Mouse (Mus musculus) limb, embryonic 13.5 days (tissue): ENCODE data around the gene Rpl23a. TPM values are rescaled to one million over a fixed set of nuclear protein-coding genes. Genes with fewer than 3 reads are reported as not detected.
A peak's percentile ranks its signal among the peaks of the same experiment; 100 is the strongest.
"Not testable (repeated sequence)": the region's sequence is repeated elsewhere in the genome, so short reads cannot be mapped to it uniquely, and the experiment has no call there.

Experiments used
- ATAC-seq: fragments of 200-750 bp; cut with Nextera tagmentation; 2 replicates; pipeline ENCODE4 v1.8.0; 2017; ENCODE audit warnings: low read depth, moderate number of reproducible peaks, moderate TSS enrichment; ENCODE audit not compliant: low FRiP score
- H3K27ac ChIP-seq: fragments of 300-500 bp; sonication (generic); 2 replicates; pipeline ENCODE4 v1.5.1; 2015; ENCODE audit warnings: inconsistent platforms, mild to moderate bottlenecking, moderate library complexity
- H3K27me3 ChIP-seq: fragments of 300-500 bp; sonication (generic); 2 replicates; pipeline ENCODE4 v1.6.1; 2015; ENCODE audit warnings: mild to moderate bottlenecking, inconsistent platforms
- H3K36me3 ChIP-seq: fragments of 300-500 bp; sonication (generic); 2 replicates; pipeline ENCODE4 v1.6.1; 2015; ENCODE audit warnings: inconsistent platforms, mild to moderate bottlenecking, moderate library complexity
- H3K4me1 ChIP-seq: fragments of 300-500 bp; sonication (generic); 2 replicates; pipeline ENCODE4 v1.6.1; 2015; ENCODE audit warnings: inconsistent platforms
- H3K4me2 ChIP-seq: fragments of 300-500 bp; sonication (generic); replicated peaks from 2 replicates; pipeline ENCODE4 v1.6.1; 2015; ENCODE audit warnings: inconsistent platforms, mild to moderate bottlenecking, moderate library complexity
- H3K4me3 ChIP-seq: fragments of 300-500 bp; sonication (generic); 2 replicates; pipeline ENCODE4 v1.5.1; 2015; ENCODE audit warnings: moderate library complexity, mild to moderate bottlenecking, inconsistent platforms
- H3K9ac ChIP-seq: fragments of 300-500 bp; sonication (generic); 2 replicates; pipeline ENCODE4 v1.6.1; 2015; ENCODE audit warnings: mild to moderate bottlenecking, inconsistent platforms
- H3K9me3 ChIP-seq: fragments of 300-500 bp; sonication (generic); 2 replicates; pipeline ENCODE4 v1.6.1; 2016; ENCODE audit warnings: inconsistent platforms
- WGBS: fragments of 180-500 bp; shearing (Covaris S2); methylation state at CpG from one replicate; pipeline ENCODE4 v1.1.7; 2015; 5-methylcytosine and 5-hydroxymethylcytosine counted together
- polyA plus RNA-seq: library from polyadenylated mRNA; unstranded; fragments of >200 nt; fragmentation: Nextera tagmentation; extraction: Ambion mirVana; gene quantifications from 2 replicates; pipeline ENCODE4 v1.2.1, GENCODE M21; 2015

The Rpl23a gene
- polyA plus RNA-seq, 1 experiment from 2014 or later: 1,373 TPM

GRCm38 (mm10) chr11:78152299-78153231 lies 30.8 kb downstream of the Rpl23a start:
- no peak for ATAC-seq
- Histone ChIP-seq H3K4me1 (peaks cover 18% of the 10 kb centered on the region), H3K36me3 (peaks cover 89% of the 10 kb centered on the region), H3K27ac (peak overlapping the region; percentile 53; the same call in 1 of the 2 replicates), H3K9ac (no peak overlapping the region), H3K4me3 (no peak overlapping the region), H3K9me3 (no peaks in the 10 kb centered on the region), H3K4me2 (no peak overlapping the region), H3K27me3 (no peaks in the 10 kb centered on the region)
- WGBS: 51% methylated on average over 9 of the region's 9 CpGs

- H3K4me2 ChIP-seq: no peak overlapping the region
- no peak overlapping the region for H3K4me3 ChIP-seq
- no peak overlapping the region for H3K27ac ChIP-seq
- WGBS: 24% methylated on average over 1 of the region's 1 CpGs
- no peak for ATAC-seq
- no peak overlapping the region for H3K9ac ChIP-seq
- peaks cover 89% of the 10 kb centered on the region for H3K36me3 ChIP-seq
- no peaks in the 10 kb centered on the region for H3K9me3 ChIP-seq
- H3K27me3 ChIP-seq: no peaks in the 10 kb centered on the region
- H3K4me1 ChIP-seq: peaks cover 13% of the 10 kb centered on the region
Measured at GRCm38 (mm10) chr11:78151161-78151560, 32.2 kb downstream of the Rpl23a start.

GRCm38 (mm10) chr11:78146707-78147543 lies 36.5 kb downstream of the Rpl23a start:
- WGBS: 88% methylated on average over 6 of the region's 6 CpGs
- Histone ChIP-seq H3K4me1 (no peaks in the 10 kb centered on the region), H3K27me3 (no peaks in the 10 kb centered on the region), H3K27ac (no peak overlapping the region), H3K9me3 (no peaks in the 10 kb centered on the region), H3K4me3 (no peak overlapping the region), H3K36me3 (peaks cover 83% of the 10 kb centered on the region), H3K4me2 (no peak overlapping the region), H3K9ac (no peak overlapping the region)
- ATAC-seq: no peak

- H3K4me3 ChIP-seq: no peak overlapping the region
- ATAC-seq: no peak
- no peaks in the 10 kb centered on the region for H3K27me3 ChIP-seq
- no peaks in the 10 kb centered on the region for H3K4me1 ChIP-seq
- 79% methylated on average over 5 of the region's 5 CpGs for WGBS
- H3K27ac ChIP-seq: no peak overlapping the region
- no peak overlapping the region for H3K4me2 ChIP-seq
- peaks cover 78% of the 10 kb centered on the region for H3K36me3 ChIP-seq
- H3K9me3 ChIP-seq: no peaks in the 10 kb centered on the region
- H3K9ac ChIP-seq: no peak overlapping the region
Measured at GRCm38 (mm10) chr11:78146168-78146567, 37.2 kb downstream of the Rpl23a start.

GRCm38 (mm10) chr11:78143520-78143919 lies 39.9 kb downstream of the Rpl23a start:
- H3K36me3 ChIP-seq: peaks cover 54% of the 10 kb centered on the region
- H3K9ac ChIP-seq: no peak overlapping the region
- ATAC-seq: no peak
- no peaks in the 10 kb centered on the region for H3K4me1 ChIP-seq
- H3K27ac ChIP-seq: no peak overlapping the region
- no peak overlapping the region for H3K4me2 ChIP-seq
- WGBS: 85% methylated on average over 2 of the region's 2 CpGs
- no peaks in the 10 kb centered on the region for H3K27me3 ChIP-seq
- H3K4me3 ChIP-seq: no peak overlapping the region
- H3K9me3 ChIP-seq: no peaks in the 10 kb centered on the region

GRCm38 (mm10) chr11:78140665-78141064 lies 42.7 kb downstream of the Rpl23a start:
- Histone ChIP-seq H3K4me1 (no peaks in the 10 kb centered on the region), H3K36me3 (peaks cover 28% of the 10 kb centered on the region), H3K9ac (no peak overlapping the region), H3K27ac (no peak overlapping the region), H3K27me3 (no peaks in the 10 kb centered on the region), H3K4me3 (no peak overlapping the region), H3K9me3 (no peaks in the 10 kb centered on the region), H3K4me2 (no peak overlapping the region)
- ATAC-seq: no peak
- WGBS: 76% methylated on average over 5 of the region's 5 CpGs

GRCm38 (mm10) chr11:78138023-78138422 lies 45.4 kb downstream of the Rpl23a start:
- Histone ChIP-seq H3K9me3 (no peaks in the 10 kb centered on the region), H3K36me3 (peaks cover 2% of the 10 kb centered on the region; the same call in 1 of the 2 replicates), H3K4me2 (no peak overlapping the region), H3K4me1 (0 out of 2 replicates have a peak, but pooled peaks cover 3% of the 10 kb centered on the region), H3K4me3 (no peak overlapping the region), H3K27me3 (no peaks in the 10 kb centered on the region), H3K9ac (no peak overlapping the region), H3K27ac (no peak overlapping the region)
- no peak for ATAC-seq
- 89% methylated on average over 3 of the region's 3 CpGs for WGBS

- no peak overlapping the region for H3K9ac ChIP-seq
- WGBS: 83% methylated on average over 4 of the region's 4 CpGs
- H3K9me3 ChIP-seq: no peaks in the 10 kb centered on the region
- H3K27ac ChIP-seq: no peak overlapping the region
- H3K4me1 ChIP-seq: 0 out of 2 replicates have a peak, but pooled peaks cover 3% of the 10 kb centered on the region
- H3K27me3 ChIP-seq: no peaks in the 10 kb centered on the region
- no peaks in the 10 kb centered on the region for H3K36me3 ChIP-seq
- no peak overlapping the region for H3K4me3 ChIP-seq
- no peak for ATAC-seq
- no peak overlapping the region for H3K4me2 ChIP-seq
Measured at GRCm38 (mm10) chr11:78137584-78137983, 45.8 kb downstream of the Rpl23a start.

GRCm38 (mm10) chr11:78136132-78136531 lies 47.3 kb downstream of the Rpl23a start:
- H3K9ac ChIP-seq: no peak overlapping the region
- no peak overlapping the region for H3K4me2 ChIP-seq
- no peak overlapping the region for H3K27ac ChIP-seq
- no peak overlapping the region for H3K4me3 ChIP-seq
- no peak for ATAC-seq
- 0 out of 2 replicates have a peak, but pooled peaks cover 3% of the 10 kb centered on the region for H3K4me1 ChIP-seq
- no peaks in the 10 kb centered on the region for H3K9me3 ChIP-seq
- 0 out of 2 replicates have a peak, but pooled peaks cover 7% of the 10 kb centered on the region for H3K36me3 ChIP-seq
- WGBS: 65% methylated on average over 1 of the region's 1 CpGs
- no peaks in the 10 kb centered on the region for H3K27me3 ChIP-seq

- not testable (repeated sequence) for H3K36me3 ChIP-seq, H3K27ac ChIP-seq, H3K9ac ChIP-seq, H3K4me2 ChIP-seq, H3K4me3 ChIP-seq, H3K4me1 ChIP-seq, H3K27me3 ChIP-seq, H3K9me3 ChIP-seq, ATAC-seq
- WGBS: 89% methylated on average over 7 of the region's 7 CpGs
Measured at GRCm38 (mm10) chr11:78135314-78135713, 48.1 kb downstream of the Rpl23a start.

GRCm38 (mm10) chr11:78134344-78134743 lies 49.0 kb downstream of the Rpl23a start:
- 0 out of 2 replicates have a peak, but pooled peaks cover 7% of the 10 kb centered on the region for H3K36me3 ChIP-seq
- H3K4me3 ChIP-seq: no peak overlapping the region
- no peaks in the 10 kb centered on the region for H3K9me3 ChIP-seq
- H3K27me3 ChIP-seq: no peaks in the 10 kb centered on the region
- no peak for ATAC-seq
- H3K27ac ChIP-seq: no peak overlapping the region
- 73% methylated on average over 3 of the region's 3 CpGs for WGBS
- 0 out of 2 replicates have a peak, but pooled peaks cover 3% of the 10 kb centered on the region for H3K4me1 ChIP-seq
- H3K9ac ChIP-seq: no peak overlapping the region
- H3K4me2 ChIP-seq: no peak overlapping the region

GRCm38 (mm10) chr11:78133915-78134314 lies 49.5 kb downstream of the Rpl23a start:
- H3K27me3 ChIP-seq: no peaks in the 10 kb centered on the region
- H3K27ac ChIP-seq: no peak overlapping the region
- H3K9me3 ChIP-seq: no peaks in the 10 kb centered on the region
- WGBS: 70% methylated on average over 6 of the region's 6 CpGs
- H3K36me3 ChIP-seq: 0 out of 2 replicates have a peak, but pooled peaks cover 7% of the 10 kb centered on the region
- H3K4me2 ChIP-seq: no peak overlapping the region
- ATAC-seq: no peak
- no peak overlapping the region for H3K4me3 ChIP-seq
- H3K4me1 ChIP-seq: 0 out of 2 replicates have a peak, but pooled peaks cover 3% of the 10 kb centered on the region
- H3K9ac ChIP-seq: no peak overlapping the region
